Mouse (Mus musculus) CD4-positive helper T cell, adult 2 months (primary cell): ENCODE measurements around the gene Msh3.
"Not testable (repeated sequence)": the region's sequence is repeated elsewhere in the genome, so short reads cannot be mapped to it uniquely, and the experiment has no call there.

ENCODE experiments used
- DNase-seq: peaks from one replicate; pipeline ENCODE4 v3.0.0-alpha.2; 2012; ENCODE audit warnings: low read depth, missing footprints, low spot score

Gene Msh3

GRCm38 (mm10) chr13:92253850-92254249 lies 101.0 kb downstream of the Msh3 start:
- DNase-seq = no peak

- no peak for DNase-seq
Observed at GRCm38 (mm10) chr13:92252331-92252730, 102.5 kb downstream of the Msh3 start.

GRCm38 (mm10) chr13:92247576-92247975 lies 107.2 kb downstream of the Msh3 start:
- no peak for DNase-seq

GRCm38 (mm10) chr13:92246966-92247365 lies 107.8 kb downstream of the Msh3 start:
- no peak for DNase-seq

GRCm38 (mm10) chr13:92244731-92245130 lies 110.1 kb downstream of the Msh3 start:
- DNase-seq = peak; percentile 31

- peak; percentile 9 for DNase-seq
Observed at GRCm38 (mm10) chr13:92241426-92241825, 113.4 kb downstream of the Msh3 start.

GRCm38 (mm10) chr13:92237887-92238286 lies 116.9 kb downstream of the Msh3 start:
- DNase-seq = no peak

- no peak for DNase-seq
Observed at GRCm38 (mm10) chr13:92237016-92237415, 117.8 kb downstream of the Msh3 start.

GRCm38 (mm10) chr13:92232076-92232938 lies 122.5 kb downstream of the Msh3 start:
- no peak for DNase-seq

GRCm38 (mm10) chr13:92228037-92228436 lies 126.8 kb downstream of the Msh3 start:
- DNase-seq = no peak

- no peak for DNase-seq
Observed at GRCm38 (mm10) chr13:92223567-92223966, 131.2 kb downstream of the Msh3 start.

- no peak for DNase-seq
Observed at GRCm38 (mm10) chr13:92222763-92223162, 132.0 kb downstream of the Msh3 start.

GRCm38 (mm10) chr13:92219774-92220173 lies 135.0 kb downstream of the Msh3 start:
- DNase-seq = no peak

GRCm38 (mm10) chr13:92217216-92217615 lies 137.6 kb downstream of the Msh3 start:
- DNase-seq = no peak

GRCm38 (mm10) chr13:92196860-92197259 lies 157.9 kb downstream of the Msh3 start:
- DNase-seq = no peak

- DNase-seq = not testable (repeated sequence)
Observed at GRCm38 (mm10) chr13:92193806-92194205, 161.0 kb downstream of the Msh3 start.

GRCm38 (mm10) chr13:92172686-92173085 lies 182.1 kb downstream of the Msh3 start:
- not testable (repeated sequence) for DNase-seq
